Mouse (Mus musculus) neural tube, embryonic 12.5 days (tissue): Measurements from ENCODE around the gene Mettl21a. TPM values are rescaled to one million over a fixed set of nuclear protein-coding genes. Genes with fewer than 3 reads are reported as not detected.
"Not testable (repeated sequence)": the region's sequence is repeated elsewhere in the genome, so short reads cannot be mapped to it uniquely, and the experiment has no call there.

Source experiments
- ATAC-seq: fragments of 200-750 bp; cut with Nextera tagmentation; 2 replicates; pipeline ENCODE4 v1.8.0; 2017; ENCODE audit warnings: low read depth, mild to moderate bottlenecking, moderate TSS enrichment, moderate library complexity; ENCODE audit not compliant: low FRiP score
- H3K27ac ChIP-seq: fragments of 300-500 bp; sonication (generic); 2 replicates; pipeline ENCODE4 v1.5.1; 2016
- H3K27me3 ChIP-seq: fragments of 300-500 bp; sonication (generic); replicated peaks from 2 replicates; pipeline ENCODE4 v1.6.1; 2016; ENCODE audit warnings: mild to moderate bottlenecking
- H3K36me3 ChIP-seq: fragments of 300-500 bp; sonication (generic); 2 replicates; pipeline ENCODE4 v1.6.1; 2016; ENCODE audit warnings: mild to moderate bottlenecking
- H3K4me1 ChIP-seq: fragments of 300-500 bp; sonication (generic); 2 replicates; pipeline ENCODE4 v1.6.1; 2016
- H3K4me2 ChIP-seq: fragments of 300-500 bp; sonication (generic); replicated peaks from 2 replicates; pipeline ENCODE4 v1.6.1; 2016; ENCODE audit warnings: mild to moderate bottlenecking
- H3K4me3 ChIP-seq: fragments of 300-500 bp; sonication (generic); 2 replicates; pipeline ENCODE4 v1.5.1; 2016
- H3K9ac ChIP-seq: fragments of 300-500 bp; sonication (generic); 2 replicates; pipeline ENCODE4 v1.6.1; 2016; ENCODE audit warnings: mild to moderate bottlenecking
- H3K9me3 ChIP-seq: fragments of 300-500 bp; sonication (generic); 2 replicates; pipeline ENCODE4 v1.6.1; 2016; ENCODE audit warnings: mild to moderate bottlenecking
- WGBS: fragments of 180-500 bp; shearing (Covaris S2); methylation state at CpG from one replicate; pipeline ENCODE4 v1.1.7; 2016; 5-methylcytosine and 5-hydroxymethylcytosine counted together
- polyA plus RNA-seq: library from polyadenylated mRNA; unstranded; fragments of >200 nt; fragmentation: Nextera tagmentation; extraction: Ambion mirVana; gene quantifications from 2 replicates; pipeline ENCODE4 v1.2.1, GENCODE M21; 2016

Mettl21a gene
- polyA plus RNA-seq, 1 experiment from 2014 or later = 18.5 TPM

GRCm38 (mm10) chr1:64609145-64609544 lies 7.9 kb downstream of the Mettl21a start:
- no peaks in the 10 kb centered on the region for H3K9me3 ChIP-seq
- no peak overlapping the region for H3K9ac ChIP-seq
- WGBS = 90% methylated on average over 4 of the region's 4 CpGs
- no peaks in the 10 kb centered on the region for H3K27me3 ChIP-seq
- ATAC-seq = no peak
- no peaks in the 10 kb centered on the region for H3K4me1 ChIP-seq
- no peak overlapping the region for H3K27ac ChIP-seq
- no peak overlapping the region for H3K4me3 ChIP-seq
- H3K36me3 ChIP-seq = peaks cover 16% of the 10 kb centered on the region; the same call in 1 of the 2 replicates
- H3K4me2 ChIP-seq = no peak overlapping the region

- no peak overlapping the region for H3K4me3 ChIP-seq
- no peaks in the 10 kb centered on the region for H3K4me1 ChIP-seq
- H3K4me2 ChIP-seq = no peak overlapping the region
- WGBS = 90% methylated on average over 5 of the region's 5 CpGs
- no peaks in the 10 kb centered on the region for H3K9me3 ChIP-seq
- ATAC-seq = no peak
- no peak overlapping the region for H3K27ac ChIP-seq
- no peaks in the 10 kb centered on the region for H3K27me3 ChIP-seq
- no peak overlapping the region for H3K9ac ChIP-seq
- peaks cover 20% of the 10 kb centered on the region; the same call in 1 of the 2 replicates for H3K36me3 ChIP-seq
Observed at GRCm38 (mm10) chr1:64603381-64603780, 13.7 kb downstream of the Mettl21a start.

- 89% methylated on average over 6 of the region's 6 CpGs for WGBS
- no peak overlapping the region for H3K4me3 ChIP-seq
- no peaks in the 10 kb centered on the region for H3K9me3 ChIP-seq
- H3K27ac ChIP-seq = no peak overlapping the region
- no peak for ATAC-seq
- H3K4me2 ChIP-seq = no peak overlapping the region
- no peaks in the 10 kb centered on the region for H3K27me3 ChIP-seq
- H3K36me3 ChIP-seq = peaks cover 12% of the 10 kb centered on the region
- H3K4me1 ChIP-seq = no peaks in the 10 kb centered on the region
- no peak overlapping the region for H3K9ac ChIP-seq
Observed at GRCm38 (mm10) chr1:64601242-64601842, 15.7 kb downstream of the Mettl21a start.

- Histone ChIP-seq H3K4me1 (no peaks in the 10 kb centered on the region), H3K9ac (no peak overlapping the region), H3K36me3 (peaks cover 12% of the 10 kb centered on the region), H3K4me3 (no peak overlapping the region), H3K27ac (no peak overlapping the region), H3K9me3 (no peaks in the 10 kb centered on the region), H3K27me3 (no peaks in the 10 kb centered on the region), H3K4me2 (no peak overlapping the region)
- WGBS = 90% methylated on average over 7 of the region's 7 CpGs
- ATAC-seq = no peak
Observed at GRCm38 (mm10) chr1:64600413-64601077, 16.5 kb downstream of the Mettl21a start.

GRCm38 (mm10) chr1:64598926-64599325 lies 18.1 kb downstream of the Mettl21a start:
- no peak overlapping the region for H3K27ac ChIP-seq
- H3K4me1 ChIP-seq = no peaks in the 10 kb centered on the region
- H3K36me3 ChIP-seq = peaks cover 12% of the 10 kb centered on the region
- H3K27me3 ChIP-seq = no peaks in the 10 kb centered on the region
- no peak overlapping the region for H3K4me3 ChIP-seq
- WGBS = 75% methylated on average over 5 of the region's 5 CpGs
- H3K4me2 ChIP-seq = no peak overlapping the region
- no peak for ATAC-seq
- H3K9me3 ChIP-seq = no peaks in the 10 kb centered on the region
- H3K9ac ChIP-seq = no peak overlapping the region

- 97% methylated on average over 3 of the region's 3 CpGs for WGBS
- Histone ChIP-seq H3K9me3 (no peaks in the 10 kb centered on the region), H3K27ac (no peak overlapping the region), H3K36me3 (peaks cover 50% of the 10 kb centered on the region), H3K4me3 (no peak overlapping the region), H3K4me1 (no peaks in the 10 kb centered on the region), H3K4me2 (no peak overlapping the region), H3K9ac (no peak overlapping the region), H3K27me3 (no peaks in the 10 kb centered on the region)
- ATAC-seq = no peak
Observed at GRCm38 (mm10) chr1:64578801-64579200, 38.2 kb downstream of the Mettl21a start.

GRCm38 (mm10) chr1:64577911-64578310 lies 39.1 kb downstream of the Mettl21a start:
- not testable (repeated sequence) for ATAC-seq, H3K4me2 ChIP-seq, H3K4me3 ChIP-seq, H3K9ac ChIP-seq, H3K9me3 ChIP-seq, H3K27me3 ChIP-seq, H3K27ac ChIP-seq, H3K4me1 ChIP-seq
- peaks cover 50% of the 10 kb centered on the region for H3K36me3 ChIP-seq
- 35% methylated on average over 9 of the region's 9 CpGs for WGBS

- H3K9ac ChIP-seq = no peak overlapping the region
- H3K4me2 ChIP-seq = no peak overlapping the region
- H3K4me3 ChIP-seq = no peak overlapping the region
- H3K4me1 ChIP-seq = no peaks in the 10 kb centered on the region
- no peaks in the 10 kb centered on the region for H3K9me3 ChIP-seq
- peaks cover 45% of the 10 kb centered on the region for H3K36me3 ChIP-seq
- 70% methylated on average over 2 of the region's 2 CpGs for WGBS
- ATAC-seq = no peak
- H3K27me3 ChIP-seq = no peaks in the 10 kb centered on the region
- H3K27ac ChIP-seq = no peak overlapping the region
Observed at GRCm38 (mm10) chr1:64576732-64577131, 40.3 kb downstream of the Mettl21a start.

GRCm38 (mm10) chr1:64576022-64576421 lies 41.0 kb downstream of the Mettl21a start:
- 92% methylated on average over 7 of the region's 7 CpGs for WGBS

GRCm38 (mm10) chr1:64568206-64568605 lies 48.8 kb downstream of the Mettl21a start:
- Histone ChIP-seq H3K9ac (no peak overlapping the region), H3K27me3 (no peaks in the 10 kb centered on the region), H3K4me2 (no peak overlapping the region), H3K27ac (no peak overlapping the region), H3K4me1 (no peaks in the 10 kb centered on the region), H3K4me3 (no peak overlapping the region), H3K9me3 (no peaks in the 10 kb centered on the region), H3K36me3 (peaks cover 25% of the 10 kb centered on the region)
- ATAC-seq = no peak

More at GRCm38 (mm10) chr1:64576022-64576421, 41.0 kb downstream of the Mettl21a start:
- Histone ChIP-seq H3K4me3 (no peak overlapping the region), H3K4me2 (no peak overlapping the region), H3K36me3 (peaks cover 39% of the 10 kb centered on the region), H3K9me3 (no peaks in the 10 kb centered on the region), H3K9ac (no peak overlapping the region), H3K27me3 (no peaks in the 10 kb centered on the region), H3K27ac (no peak overlapping the region), H3K4me1 (no peaks in the 10 kb centered on the region)
- no peak for ATAC-seq

- H3K4me2 ChIP-seq = no peak overlapping the region
- WGBS = 97% methylated on average over 3 of the region's 3 CpGs
- ATAC-seq = no peak
- no peak overlapping the region for H3K9ac ChIP-seq
- no peak overlapping the region for H3K27ac ChIP-seq
- H3K4me3 ChIP-seq = no peak overlapping the region
- peaks cover 28% of the 10 kb centered on the region; the same call in 1 of the 2 replicates for H3K36me3 ChIP-seq
- no peaks in the 10 kb centered on the region for H3K9me3 ChIP-seq
- H3K4me1 ChIP-seq = no peaks in the 10 kb centered on the region
- no peaks in the 10 kb centered on the region for H3K27me3 ChIP-seq
Observed at GRCm38 (mm10) chr1:64560105-64560504, 56.9 kb downstream of the Mettl21a start.
